Mouse (Mus musculus): Measurements from ENCODE around the gene Per3. TPM values are rescaled to one million over a fixed set of nuclear protein-coding genes. Genes with fewer than 3 reads are reported as not detected.
"Not testable (repeated sequence)": the region's sequence is repeated elsewhere in the genome, so short reads cannot be mapped to it uniquely, and the experiment has no call there.

Gene Per3
- polyA plus RNA-seq, 1 experiment from 2014 or later, result 7.0 TPM

DNA sequence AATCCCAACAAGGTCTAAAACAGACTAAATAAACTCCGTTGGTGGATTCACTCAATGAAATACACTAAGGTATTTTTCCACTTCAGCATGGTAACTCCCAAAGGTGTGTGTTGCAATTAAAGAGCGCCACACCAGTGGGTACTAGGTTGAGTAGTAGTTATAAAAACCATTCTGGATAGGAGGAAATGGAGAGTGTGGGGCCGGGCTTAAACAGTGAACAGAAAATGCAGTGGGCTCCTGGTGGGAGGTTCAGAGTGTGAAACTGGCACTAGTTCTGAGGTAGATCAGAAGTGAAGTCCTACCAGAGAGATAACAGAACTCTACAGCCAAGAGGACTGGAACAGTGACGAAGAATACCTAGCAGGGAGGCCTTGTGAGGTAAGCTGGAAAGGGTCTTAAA, 14.2 kb upstream of the Per3 start:
- peak overlapping the region; percentile 73 for H3K27ac ChIP-seq
- H3K4me1 ChIP-seq, result peaks cover 14% of the 10 kb centered on the region
- peak overlapping the region; percentile 77 for H3K4me2 ChIP-seq (replicated peaks)
- peaks cover 7% of the 10 kb centered on the region; the same call in 1 of the 2 replicates for H3K9me3 ChIP-seq
- H3K36me3 ChIP-seq, result peaks cover 16% of the 10 kb centered on the region
- 86% methylated on average over 4 of the region's 4 CpGs for WGBS
- H3K27me3 ChIP-seq, result no peaks in the 10 kb centered on the region
- ATAC-seq (ENCODE audit: low FRiP score, low read depth), result no peak
- peak overlapping the region; percentile 70; the same call in 1 of the 2 replicates for H3K9ac ChIP-seq
- peak overlapping the region; percentile 75 for H3K4me3 ChIP-seq

DNA sequence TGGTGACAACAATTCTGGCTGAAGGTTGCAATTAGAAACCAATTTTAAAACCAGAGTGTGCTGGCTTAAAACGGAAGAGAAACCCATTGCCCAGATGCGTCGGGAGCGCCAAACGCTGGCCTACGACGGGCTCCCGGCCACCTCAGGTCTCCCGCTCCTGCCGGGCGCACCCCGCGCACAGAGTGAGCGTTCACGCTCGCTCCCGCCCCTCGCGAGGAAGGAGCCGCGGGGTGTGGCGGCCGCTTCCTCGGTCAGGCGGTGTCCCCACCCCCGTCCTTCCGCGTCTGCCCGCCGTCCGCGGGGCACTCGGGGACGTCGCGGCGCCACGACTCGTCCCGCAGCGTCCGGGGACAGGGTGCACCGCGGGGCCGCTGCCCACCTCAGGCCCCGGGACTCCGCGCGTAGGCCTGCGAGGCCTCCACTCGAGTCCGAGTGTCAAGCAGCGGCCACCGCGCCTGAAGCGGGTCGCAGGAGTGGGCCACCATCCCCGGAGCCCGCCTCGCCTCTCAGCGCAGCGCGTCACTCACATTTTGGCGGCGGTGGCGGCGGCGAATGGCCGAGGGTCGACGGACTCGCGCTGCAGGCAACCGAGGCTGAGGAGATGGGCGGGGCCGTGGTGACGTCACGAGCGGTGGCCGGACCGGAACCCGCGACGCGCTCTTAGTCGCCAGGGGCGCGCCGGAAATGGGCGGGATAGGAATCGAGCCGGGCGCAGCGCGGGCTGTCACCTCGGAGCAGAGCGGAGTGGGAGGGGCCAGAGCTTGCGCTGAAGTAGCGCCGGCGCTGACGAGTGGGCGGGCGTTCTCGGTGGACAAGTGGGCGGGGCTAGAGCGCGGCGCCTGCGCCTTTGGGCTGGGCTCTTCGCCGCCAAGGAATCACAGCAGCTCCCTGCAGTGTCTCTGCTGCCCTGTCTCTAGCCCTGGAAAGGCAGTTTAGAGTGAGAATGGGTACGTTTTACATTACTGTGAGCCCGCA, 13.2 kb upstream of the Per3 start, which contains the start of gene Vamp3:
Gene Vamp3, minus strand, starts transcription at position 617 of the 975 bp plus-strand sequence.
- peak; percentile 99 for ATAC-seq (ENCODE audit: low FRiP score, low read depth)
- Histone ChIP-seq H3K9me3 (peaks cover 7% of the 10 kb centered on the region; the same call in 1 of the 2 replicates), H3K27ac (peak within 1 kb of the TSS; percentile 87), H3K4me1 (peaks cover 14% of the 10 kb centered on the region), H3K4me2 (replicated peaks) (peak within 1 kb of the TSS; percentile 77), H3K36me3 (peaks cover 24% of the 10 kb centered on the region), H3K4me3 (peak within 1 kb of the TSS; percentile 75), H3K27me3 (no peaks in the 10 kb centered on the region), H3K9ac (peak within 1 kb of the TSS; percentile 84)
- whole genome bisulfite sequencing, result under 1% methylated on average over 104 of the region's 114 CpGs

DNA sequence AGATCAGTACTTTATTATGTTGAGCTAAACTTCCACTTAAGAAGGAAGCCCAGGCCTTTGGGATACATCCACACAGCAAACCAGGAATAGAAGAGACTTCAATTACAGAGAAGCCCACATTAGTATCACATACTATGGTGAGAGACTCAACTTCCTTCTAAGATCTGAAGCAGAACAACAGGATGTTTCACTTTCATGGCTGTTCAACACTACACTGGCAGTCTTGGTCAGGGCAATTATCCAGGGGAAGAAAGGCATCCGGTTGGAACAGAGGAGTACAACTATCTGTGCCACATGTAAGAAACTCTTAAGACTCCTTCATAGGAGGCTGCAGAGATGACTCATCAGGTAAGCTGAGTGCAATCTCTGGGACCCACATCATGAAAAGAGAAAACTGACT, 6.7 kb upstream of the Per3 start:
- Histone ChIP-seq H3K4me1 (0 out of 2 replicates have a peak, but pooled peaks cover 1% of the 10 kb centered on the region), H3K4me3 (no peak overlapping the region), H3K9me3 (no peaks in the 10 kb centered on the region), H3K27ac (no peak overlapping the region), H3K36me3 (peaks cover 78% of the 10 kb centered on the region), H3K9ac (no peak overlapping the region), H3K4me2 (replicated peaks) (no peak overlapping the region), H3K27me3 (no peaks in the 10 kb centered on the region)
- 88% methylated on average over 1 of the region's 1 CpGs for WGBS
- ATAC-seq (ENCODE audit: low FRiP score, low read depth), result no peak

DNA sequence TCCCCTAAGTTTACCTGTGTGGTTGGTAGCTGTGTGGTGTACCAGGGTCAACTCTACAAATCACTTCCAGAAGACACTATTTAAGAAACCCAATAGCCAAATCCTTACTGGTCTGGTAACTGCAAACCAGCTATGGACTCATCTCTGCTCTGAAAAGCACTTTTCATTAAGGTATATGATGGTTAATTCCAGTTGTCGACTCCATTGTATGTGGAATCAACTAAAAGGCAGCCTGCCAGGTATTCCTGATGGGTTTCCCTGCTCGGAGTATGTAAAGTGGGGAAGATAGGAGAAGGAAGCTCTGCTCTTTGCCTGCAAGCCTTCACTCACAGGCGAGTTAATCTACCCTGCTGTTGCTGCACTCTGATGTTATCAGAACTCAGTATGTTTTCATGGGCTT, 2.1 kb upstream of the Per3 start:
- Histone ChIP-seq H3K27me3 (no peaks in the 10 kb centered on the region), H3K27ac (no peak overlapping the region), H3K9me3 (no peaks in the 10 kb centered on the region), H3K36me3 (peaks cover 46% of the 10 kb centered on the region), H3K4me2 (replicated peaks) (no peak overlapping the region), H3K9ac (no peak overlapping the region), H3K4me3 (no peak overlapping the region), H3K4me1 (peaks cover 17% of the 10 kb centered on the region)
- no peak for ATAC-seq (ENCODE audit: low FRiP score, low read depth)
- 90% methylated on average over 3 of the region's 3 CpGs for WGBS

DNA sequence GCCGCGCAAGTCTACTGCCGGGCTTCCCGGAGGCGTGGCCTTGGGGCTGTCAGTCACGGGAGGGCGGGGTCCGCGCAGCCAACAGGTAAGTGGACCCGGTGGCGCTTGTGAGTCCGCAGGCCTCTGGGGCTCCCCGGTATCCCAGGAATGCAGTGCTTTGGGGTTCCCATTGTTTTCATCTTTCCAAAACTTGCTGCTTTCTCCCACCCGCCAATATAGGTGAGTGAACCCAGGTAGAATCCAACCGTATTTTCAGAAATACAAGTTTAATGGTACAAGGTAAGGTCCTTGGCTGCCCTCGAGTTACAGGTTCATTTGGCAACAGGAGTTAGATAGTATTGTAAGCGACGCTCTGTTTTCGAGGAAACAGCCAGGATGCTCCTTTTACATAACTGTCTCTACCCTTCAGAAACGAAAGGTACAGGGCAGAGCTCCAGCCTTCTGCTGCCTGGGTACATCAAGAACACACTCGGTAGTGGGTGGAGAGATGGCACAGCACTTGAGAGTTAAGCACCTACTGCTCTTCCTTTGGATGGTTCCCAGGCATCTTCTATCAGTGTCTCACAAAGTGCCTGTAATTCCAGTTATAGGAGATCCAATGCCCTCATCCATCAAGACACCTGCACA, 592 bp upstream of the Per3 start:
- Histone ChIP-seq H3K4me1 (peaks cover 19% of the 10 kb centered on the region), H3K27ac (no peak overlapping the region), H3K9me3 (no peaks in the 10 kb centered on the region), H3K9ac (peak overlapping the region; percentile 51), H3K4me3 (peak overlapping the region; percentile 64), H3K36me3 (peaks cover 34% of the 10 kb centered on the region), H3K27me3 (no peaks in the 10 kb centered on the region), H3K4me2 (replicated peaks) (peak overlapping the region; percentile 98)
- WGBS, result 4% methylated on average over 21 of the region's 21 CpGs
- ATAC-seq (ENCODE audit: low FRiP score, low read depth), result no peak

DNA sequence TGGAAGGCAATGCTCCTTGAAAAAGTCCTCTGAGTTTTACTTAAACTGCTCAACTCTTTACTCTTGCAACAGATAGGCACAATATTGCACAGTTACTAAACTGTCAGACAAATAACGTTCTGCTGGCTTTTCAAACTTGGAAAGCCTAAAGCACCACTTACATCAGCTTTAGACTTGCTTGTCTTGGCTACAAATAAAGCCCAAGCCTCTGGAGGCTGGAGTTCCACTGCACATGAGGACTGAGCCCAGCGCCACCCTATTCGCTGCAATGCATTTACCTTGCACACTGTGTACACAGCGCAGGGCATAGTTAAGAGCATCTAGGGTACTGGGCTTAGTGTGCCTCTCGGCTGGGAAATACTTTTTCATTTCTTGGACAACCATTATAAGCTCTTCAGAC, 1.2 kb downstream of the Per3 start:
- Histone ChIP-seq H3K9ac (0 out of 2 replicates have a peak overlapping the region, but pooled peaks have one; percentile 76), H3K4me3 (peak overlapping the region; percentile 64), H3K27me3 (no peaks in the 10 kb centered on the region), H3K9me3 (no peaks in the 10 kb centered on the region), H3K27ac (no peak overlapping the region), H3K36me3 (peaks cover 16% of the 10 kb centered on the region), H3K4me1 (peaks cover 19% of the 10 kb centered on the region), H3K4me2 (replicated peaks) (peak overlapping the region; percentile 98)
- no peak for ATAC-seq (ENCODE audit: low FRiP score, low read depth)
- WGBS, result 41% methylated on average over 5 of the region's 5 CpGs

DNA sequence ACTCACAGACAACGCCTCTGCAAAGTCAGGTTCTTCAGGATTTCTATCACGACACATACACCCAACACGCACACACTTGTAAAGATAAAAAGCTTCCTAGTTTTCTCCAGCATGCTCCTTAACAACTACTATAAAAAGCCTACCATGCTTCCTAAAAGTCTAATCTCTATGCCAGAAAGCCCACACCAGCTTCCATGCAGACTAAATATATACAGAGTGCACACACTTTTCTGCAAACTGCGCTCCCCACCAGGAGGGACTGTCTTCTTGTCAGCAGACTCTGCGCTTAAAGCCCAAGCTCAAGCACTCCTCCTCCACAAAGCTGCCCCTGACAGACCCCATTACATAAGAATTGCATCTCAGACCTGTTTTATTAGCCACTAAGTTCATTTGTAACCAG, 3.0 kb downstream of the Per3 start:
- no peak overlapping the region for H3K4me3 ChIP-seq
- H3K9ac ChIP-seq, result no peak overlapping the region
- peaks cover 19% of the 10 kb centered on the region for H3K4me1 ChIP-seq
- peaks cover 5% of the 10 kb centered on the region for H3K36me3 ChIP-seq
- H3K4me2 ChIP-seq (replicated peaks), result no peak overlapping the region
- 74% methylated on average over 5 of the region's 5 CpGs for WGBS
- no peak overlapping the region for H3K27ac ChIP-seq
- H3K9me3 ChIP-seq, result no peaks in the 10 kb centered on the region
- ATAC-seq (ENCODE audit: low FRiP score, low read depth), result no peak
- no peaks in the 10 kb centered on the region for H3K27me3 ChIP-seq

DNA sequence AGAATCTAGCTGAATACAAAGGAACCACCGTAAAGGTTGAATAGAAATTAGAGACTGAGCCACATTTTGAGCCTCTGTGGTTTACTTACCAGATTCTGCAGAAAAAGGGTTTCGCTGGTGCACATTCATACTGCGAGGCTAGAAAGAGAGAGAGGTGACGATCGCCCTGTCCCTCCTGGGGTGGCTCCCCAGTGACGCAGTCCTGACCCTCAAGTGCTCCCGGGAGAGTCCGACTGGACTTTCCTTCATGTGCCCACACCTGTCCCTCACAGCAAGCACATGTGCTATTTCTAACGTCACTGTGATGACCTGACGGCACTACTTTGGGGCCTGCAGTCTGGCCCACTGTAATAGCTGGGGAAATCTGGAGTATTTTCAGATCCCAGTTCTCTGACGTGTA, 6.7 kb downstream of the Per3 start:
- 88% methylated on average over 11 of the region's 11 CpGs for WGBS
- no peak overlapping the region for H3K4me3 ChIP-seq
- no peaks in the 10 kb centered on the region for H3K27me3 ChIP-seq
- H3K9ac ChIP-seq, result no peak overlapping the region
- no peak for ATAC-seq (ENCODE audit: low FRiP score, low read depth)
- no peaks in the 10 kb centered on the region for H3K9me3 ChIP-seq
- no peak overlapping the region for H3K27ac ChIP-seq
- H3K36me3 ChIP-seq, result peaks cover 9% of the 10 kb centered on the region; the same call in 1 of the 2 replicates
- H3K4me1 ChIP-seq, result peaks cover 3% of the 10 kb centered on the region; the same call in 1 of the 2 replicates
- no peak overlapping the region for H3K4me2 ChIP-seq (replicated peaks)

DNA sequence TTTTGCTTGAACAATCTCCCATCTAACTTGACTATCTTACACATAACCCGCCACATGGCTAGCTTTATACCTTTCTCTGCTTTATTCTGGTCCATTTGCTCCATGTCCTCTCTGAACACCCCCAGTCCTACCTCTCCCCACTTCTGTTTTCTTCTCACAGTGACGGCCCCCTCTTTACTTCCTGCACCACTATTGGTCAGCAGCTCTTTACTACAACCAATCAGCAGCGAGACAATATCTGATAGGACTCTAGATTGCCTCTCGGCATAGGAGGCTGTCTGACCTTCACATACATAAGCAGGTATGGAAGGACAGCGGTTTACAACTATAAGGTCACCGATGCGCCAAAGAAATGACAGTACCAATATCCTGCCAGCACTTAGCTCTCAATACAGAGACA, 7.9 kb downstream of the Per3 start:
- no peak overlapping the region for H3K4me2 ChIP-seq (replicated peaks)
- peaks cover 9% of the 10 kb centered on the region; the same call in 1 of the 2 replicates for H3K36me3 ChIP-seq
- no peak overlapping the region for H3K4me3 ChIP-seq
- H3K4me1 ChIP-seq, result peaks cover 1% of the 10 kb centered on the region; the same call in 1 of the 2 replicates
- no peak for ATAC-seq (ENCODE audit: low FRiP score, low read depth)
- H3K27me3 ChIP-seq, result no peaks in the 10 kb centered on the region
- WGBS, result 91% methylated on average over 7 of the region's 7 CpGs
- no peak overlapping the region for H3K27ac ChIP-seq
- no peaks in the 10 kb centered on the region for H3K9me3 ChIP-seq
- H3K9ac ChIP-seq, result no peak overlapping the region

DNA sequence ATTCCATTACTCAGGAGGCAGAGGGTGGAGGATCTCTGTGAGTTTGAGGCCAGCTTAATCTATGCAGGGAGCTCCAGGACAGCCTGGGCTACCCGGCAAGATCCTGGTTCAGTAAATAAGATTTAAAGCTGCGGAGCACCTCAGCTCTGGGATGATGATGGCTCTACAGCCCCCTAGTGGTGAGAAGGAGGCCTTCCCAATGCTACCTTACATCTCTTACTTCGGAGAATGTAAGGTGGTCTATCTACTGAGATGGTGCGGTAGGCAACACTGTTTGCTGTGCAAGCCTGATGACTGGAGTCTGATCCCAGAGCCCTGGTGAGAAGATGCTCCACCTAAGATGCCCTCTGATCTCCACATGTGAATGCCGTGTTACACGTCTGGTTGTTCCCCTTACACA, 17.5 kb downstream of the Per3 start:
- no peak overlapping the region for H3K4me3 ChIP-seq
- no peak overlapping the region for H3K27ac ChIP-seq
- peak; percentile 40; the same call in 1 of the 2 replicates for ATAC-seq (ENCODE audit: low FRiP score, low read depth)
- peaks cover 29% of the 10 kb centered on the region for H3K36me3 ChIP-seq
- 50% methylated on average over 6 of the region's 6 CpGs for WGBS
- H3K9me3 ChIP-seq, result no peaks in the 10 kb centered on the region
- no peak overlapping the region for H3K4me2 ChIP-seq (replicated peaks)
- H3K9ac ChIP-seq, result no peak overlapping the region
- no peaks in the 10 kb centered on the region for H3K4me1 ChIP-seq
- H3K27me3 ChIP-seq, result no peaks in the 10 kb centered on the region

DNA sequence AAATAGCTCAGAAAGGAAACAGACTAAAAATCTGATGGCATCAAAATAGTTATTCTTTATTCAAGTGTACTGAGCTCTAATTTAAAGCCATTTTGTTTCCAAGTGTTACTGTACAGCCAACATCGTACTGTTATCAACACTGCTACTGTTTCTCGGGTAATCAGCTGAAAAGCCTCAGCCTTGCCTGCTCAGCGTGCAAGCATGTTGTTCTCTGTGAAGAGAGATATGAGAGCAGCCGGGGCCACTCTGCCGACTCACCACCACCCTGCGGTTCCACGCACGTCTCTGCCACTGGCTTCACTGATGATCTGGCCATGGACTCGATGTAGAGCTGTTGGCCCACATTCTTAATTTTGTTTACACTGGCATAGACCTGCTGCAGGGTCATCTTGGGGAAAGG, 20.3 kb downstream of the Per3 start:
- Histone ChIP-seq H3K4me2 (replicated peaks) (no peak overlapping the region), H3K4me1 (no peaks in the 10 kb centered on the region), H3K27me3 (no peaks in the 10 kb centered on the region), H3K4me3 (no peak overlapping the region), H3K9me3 (no peaks in the 10 kb centered on the region), H3K36me3 (peaks cover 35% of the 10 kb centered on the region), H3K9ac (no peak overlapping the region), H3K27ac (no peak overlapping the region)
- WGBS, result 92% methylated on average over 9 of the region's 9 CpGs
- no peak for ATAC-seq (ENCODE audit: low FRiP score, low read depth)

DNA sequence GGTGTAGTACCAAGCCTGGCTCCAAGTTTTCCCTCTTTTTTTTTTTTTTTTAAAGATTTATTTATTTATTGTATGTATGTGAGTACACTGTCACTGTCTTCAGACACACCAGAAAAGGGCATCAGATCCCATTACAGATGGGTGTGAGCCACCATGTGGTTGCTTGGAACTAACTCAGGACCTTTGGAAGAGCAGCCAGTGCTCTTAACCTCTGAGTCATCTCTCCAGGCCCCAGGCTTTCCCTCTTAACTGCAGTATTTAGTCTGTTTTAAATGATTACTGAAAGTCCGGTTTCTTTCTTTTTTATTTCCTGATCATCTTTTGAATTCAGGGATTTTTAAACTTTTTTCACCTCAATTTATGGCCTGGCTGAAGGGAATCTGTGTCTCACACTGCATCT, 27.1 kb downstream of the Per3 start:
- H3K4me1 ChIP-seq; H3K27me3 ChIP-seq; H3K9ac ChIP-seq; H3K4me2 ChIP-seq (replicated peaks); H3K9me3 ChIP-seq; ATAC-seq (ENCODE audit: low FRiP score, low read depth); H3K4me3 ChIP-seq; H3K27ac ChIP-seq: not testable (repeated sequence)
- WGBS, result 90% methylated on average over 1 of the region's 1 CpGs
- H3K36me3 ChIP-seq, result peaks cover 47% of the 10 kb centered on the region
